Mouse (Mus musculus) granulocyte monocyte progenitor cell, adult 5-6 weeks (primary cell): ENCODE data around the gene Castor1. TPM values are rescaled to one million over a fixed set of nuclear protein-coding genes. Genes with fewer than 3 reads are reported as not detected.

ENCODE experiments used
- ATAC-seq: replicated peaks from 2 replicates; pipeline ENCODE4 v1.8.0; 2016; ENCODE audit warnings: mild to moderate bottlenecking, moderate TSS enrichment, inconsistent platforms; ENCODE audit not compliant: poor library complexity, severe bottlenecking
- total RNA-seq, 2 experiments: library from RNA; stranded (forward) in 1 of 2; stranded (reverse) in 1 of 2; fragments of 200-712, 200-1000 nt in 1 of 2; fragments of >200 nt in 1 of 2; fragmentation: Nextera tagmentation in 1 of 2; gene quantifications; 2 replicates each; pipeline ENCODE4 v1.2.3; 2014 to 2017

Castor1 gene
- total RNA-seq, 2 experiments from 2014 or later, result 0.10 TPM; not detected in 1

DNA sequence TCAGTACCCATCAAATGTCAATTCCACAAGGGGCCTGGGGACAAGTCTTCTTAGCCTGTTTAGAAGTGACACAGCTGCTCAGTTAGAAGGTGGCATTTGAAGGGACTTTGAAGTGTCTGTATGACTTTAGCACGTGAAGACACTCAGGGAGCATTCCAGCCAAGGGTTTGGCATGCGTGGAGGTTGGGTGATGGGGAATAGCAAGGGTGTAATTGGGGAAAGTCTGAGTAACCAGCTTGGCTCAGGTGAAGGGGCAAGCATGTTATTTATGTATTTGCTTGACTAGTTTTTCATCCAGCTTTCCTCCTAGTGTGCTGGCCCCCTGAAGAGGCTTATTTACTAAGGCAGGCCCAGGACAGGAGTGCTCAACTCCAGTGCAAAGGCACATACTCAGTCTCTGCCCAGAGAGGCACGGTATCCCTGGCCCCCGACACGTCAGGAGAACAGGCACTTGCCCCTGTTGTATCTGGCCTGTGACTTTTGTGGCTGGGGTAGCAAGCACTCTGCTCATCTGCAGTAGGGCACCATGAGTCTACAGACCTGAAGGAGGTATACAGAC, 12.8 kb upstream of the Castor1 start:
- no peak for ATAC-seq

DNA sequence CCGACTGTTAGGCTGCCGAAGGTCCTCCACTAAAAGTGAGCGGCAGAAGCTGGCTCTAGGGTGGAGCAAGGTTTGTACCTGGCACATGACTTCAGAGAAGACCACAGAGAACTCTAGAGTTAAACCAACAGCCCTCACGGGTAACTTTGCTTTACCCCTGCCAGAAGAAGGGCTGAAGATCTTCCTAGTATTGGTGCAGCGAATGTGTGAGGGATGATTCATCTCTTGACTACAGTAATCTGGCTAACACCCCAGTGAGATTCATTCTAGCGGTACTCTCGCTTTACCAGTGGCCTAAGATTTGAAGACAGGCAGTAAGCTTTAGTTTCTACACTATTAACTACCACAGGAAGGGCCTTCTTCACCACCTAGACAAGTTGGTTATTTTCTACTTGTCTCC, 12.1 kb upstream of the Castor1 start:
- no peak for ATAC-seq

DNA sequence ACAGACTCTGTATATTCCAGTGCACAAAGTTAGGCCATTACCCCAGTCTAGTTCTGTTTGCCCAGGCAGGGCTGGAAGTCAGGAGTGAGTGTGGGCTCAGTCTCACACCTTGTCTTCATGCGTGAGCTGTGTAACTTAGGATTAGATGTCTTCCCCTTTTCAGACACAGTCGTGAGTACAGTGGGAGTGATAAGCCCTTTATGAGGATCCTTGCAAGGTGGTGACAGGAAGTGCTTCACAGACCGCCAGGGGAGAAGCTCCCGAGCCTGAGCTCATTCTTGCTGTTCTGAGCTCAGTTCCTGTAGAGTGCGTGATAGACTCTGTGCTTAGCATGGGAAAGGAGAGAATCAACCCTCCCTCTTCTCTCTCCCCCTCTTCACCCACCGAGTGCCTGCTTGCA, 11.5 kb upstream of the Castor1 start:
- peak; percentile 68 for ATAC-seq

DNA sequence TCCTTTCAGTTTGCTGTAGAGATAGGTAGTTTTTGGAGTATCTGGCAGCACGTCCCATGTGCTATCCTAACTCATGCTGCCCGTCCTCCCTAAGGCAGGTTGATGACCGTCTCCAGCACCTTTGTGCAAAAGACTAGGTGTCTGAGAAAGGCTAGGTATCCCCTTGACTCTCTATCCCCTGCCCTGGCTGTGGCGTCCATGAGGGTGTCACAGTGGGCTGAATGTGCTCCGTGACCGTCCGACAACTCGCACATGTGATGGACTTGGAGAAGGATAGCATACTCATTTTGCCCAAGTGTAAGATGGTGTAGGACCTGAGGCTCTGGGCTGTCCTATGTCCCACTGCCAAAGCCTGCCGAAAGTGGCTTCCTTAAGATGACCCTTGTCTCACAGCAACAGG, 10.4 kb upstream of the Castor1 start:
- no peak for ATAC-seq

DNA sequence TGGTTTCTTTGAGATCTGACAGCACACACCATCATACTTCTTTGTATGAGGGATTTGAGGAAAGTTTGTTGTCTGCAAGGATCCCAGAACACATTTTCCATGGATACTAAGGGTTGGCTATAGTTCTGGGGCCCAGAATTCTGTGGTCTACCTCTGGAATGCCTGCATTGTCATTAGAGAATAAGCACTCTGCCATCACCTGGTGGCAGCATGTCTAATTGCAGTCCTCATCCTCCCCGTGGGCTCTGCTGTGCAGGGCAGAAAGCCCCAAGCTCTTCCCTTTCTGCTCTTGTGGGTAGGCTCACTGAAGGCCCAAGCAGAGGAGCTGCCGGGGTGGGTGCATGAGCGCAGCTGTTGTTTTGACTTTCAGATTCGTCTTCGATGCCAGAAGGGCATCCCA, 8.5 kb upstream of the Castor1 start:
- ATAC-seq, result no peak

DNA sequence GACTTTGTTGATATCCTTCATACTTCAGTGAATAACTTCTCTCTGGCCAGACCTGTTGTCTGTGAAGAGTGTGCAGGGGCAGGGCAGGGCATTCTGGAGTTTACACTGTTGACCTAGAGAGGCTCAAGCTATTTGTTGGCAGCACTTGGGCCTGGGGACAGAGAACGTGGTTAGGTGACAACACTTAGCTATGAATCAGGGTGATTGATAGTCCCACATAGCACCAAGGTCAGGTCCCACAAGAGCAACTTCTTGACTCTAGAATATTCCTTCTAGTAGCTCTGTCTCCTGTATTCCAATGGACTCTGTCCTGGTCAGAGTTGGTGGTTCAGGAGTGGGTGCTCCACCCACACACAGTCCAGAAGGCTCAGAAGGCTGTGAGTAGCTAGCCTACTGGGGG, 7.2 kb upstream of the Castor1 start:
- ATAC-seq, result no peak

DNA sequence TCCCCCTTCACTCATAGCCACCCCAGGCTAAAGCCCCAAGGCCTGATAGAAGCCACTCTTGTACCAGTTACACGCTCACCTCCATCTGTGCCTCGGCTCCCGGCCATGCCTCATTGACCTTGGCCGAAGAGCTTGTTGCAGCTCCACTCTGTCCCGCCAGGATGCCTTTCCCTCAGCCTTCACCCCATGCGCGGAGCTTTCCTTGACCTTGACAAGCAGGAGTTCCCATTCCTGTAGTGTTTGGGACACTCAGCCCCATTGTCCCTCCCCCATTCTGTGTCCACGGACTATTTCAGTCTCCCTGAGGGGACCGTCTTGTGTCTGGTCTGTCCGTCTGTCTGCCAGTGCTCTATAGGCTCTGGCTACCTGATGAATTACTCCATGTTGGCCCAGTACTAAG, 4.9 kb upstream of the Castor1 start:
- ATAC-seq, result no peak

DNA sequence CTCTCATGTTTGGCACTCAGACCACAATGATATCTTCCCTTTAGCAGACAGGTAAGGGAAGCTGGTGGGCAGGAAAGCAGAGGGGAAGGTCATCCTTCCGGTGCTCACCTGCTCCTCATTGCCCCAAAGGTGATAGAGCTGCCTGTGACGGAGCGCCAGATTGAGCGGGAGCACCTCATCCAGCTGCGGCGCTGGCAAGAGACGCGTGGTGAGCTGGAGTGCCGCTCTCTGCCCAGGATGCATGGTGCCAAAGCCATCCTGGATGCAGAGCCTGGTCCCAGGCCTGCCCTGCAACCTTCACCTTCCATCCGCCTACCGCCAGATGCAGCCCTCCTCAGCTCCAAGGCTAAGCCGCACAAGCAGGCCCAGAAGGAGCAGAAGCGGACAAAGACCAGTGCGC, 3.5 kb upstream of the Castor1 start:
- no peak for ATAC-seq

DNA sequence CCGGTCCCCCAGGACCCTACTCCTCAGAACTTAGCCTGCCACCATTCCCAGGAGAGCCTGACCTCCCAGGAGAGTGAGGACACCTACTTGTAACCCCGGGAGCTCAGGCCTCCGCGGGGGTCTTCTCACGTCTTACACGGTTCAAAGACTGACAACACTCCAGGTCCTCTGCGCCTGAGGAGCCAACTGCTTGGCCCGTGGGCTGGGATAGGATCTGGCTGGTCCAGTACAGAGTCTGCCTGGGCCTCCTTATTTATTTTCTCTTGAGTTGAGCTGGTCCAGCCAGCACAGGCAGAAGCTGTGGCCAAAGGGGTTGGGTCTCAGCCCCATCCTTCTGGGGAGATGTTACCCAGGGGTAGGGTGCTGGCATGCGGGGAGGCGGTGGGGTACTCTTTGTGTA, 3.0 kb upstream of the Castor1 start:
- no peak for ATAC-seq

DNA sequence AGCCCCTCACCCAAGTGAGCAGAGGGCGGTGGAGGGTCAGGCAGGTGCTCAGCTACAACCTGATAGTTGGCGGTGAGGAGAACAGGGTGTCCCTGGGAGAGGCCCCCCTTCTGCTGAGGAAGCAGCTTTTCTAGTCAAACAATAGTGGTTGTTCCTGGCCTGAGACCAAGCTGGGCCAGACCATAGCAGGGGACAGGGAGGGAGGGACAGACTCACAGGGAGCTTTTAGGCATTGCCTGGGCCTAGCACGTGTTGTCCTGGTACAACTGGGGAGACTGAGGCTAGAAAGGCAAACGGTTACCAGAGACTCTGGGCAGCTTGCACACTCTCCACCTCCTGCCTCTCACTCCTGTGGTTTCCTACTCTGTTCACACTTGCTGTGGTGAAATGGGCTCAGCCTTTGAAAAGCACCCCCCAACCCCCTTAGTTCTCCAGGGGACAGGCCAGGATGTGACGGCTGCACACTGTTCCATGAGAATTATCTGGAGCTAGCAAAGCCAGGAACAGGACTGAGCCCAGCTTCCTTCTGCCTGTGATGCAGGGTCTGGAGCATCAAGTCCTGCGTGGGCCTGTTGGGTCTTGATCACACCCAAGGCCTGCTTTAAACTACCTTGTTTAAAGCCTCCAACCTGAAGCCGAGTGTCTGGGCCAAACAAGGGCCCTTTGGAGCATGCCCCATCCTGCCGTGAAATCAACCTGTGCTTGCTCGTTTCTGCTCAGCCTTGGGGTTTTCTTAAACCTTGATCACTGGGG, 1.6 kb upstream of the Castor1 start:
- no peak for ATAC-seq

DNA sequence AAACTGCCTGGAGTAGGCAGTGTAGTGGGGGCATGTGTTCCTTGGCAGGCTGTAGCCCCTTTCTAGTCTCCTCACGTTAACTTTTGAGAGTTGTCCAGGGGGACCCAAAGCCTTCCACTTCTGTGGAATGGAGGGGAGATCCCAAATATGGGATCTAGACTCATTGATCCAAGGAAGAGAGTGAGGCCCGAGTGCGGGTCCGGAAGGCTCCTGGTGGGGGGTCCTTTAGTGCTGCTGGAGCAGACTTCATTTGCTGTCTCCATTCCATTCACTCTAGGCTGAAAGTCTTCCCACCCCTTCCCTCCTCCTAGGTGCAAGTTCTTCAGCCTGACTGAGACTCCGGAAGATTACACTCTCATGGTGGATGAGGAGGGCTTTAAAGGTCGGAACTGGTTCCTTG, 612 bp downstream of the Castor1 start:
- ATAC-seq, result no peak

DNA sequence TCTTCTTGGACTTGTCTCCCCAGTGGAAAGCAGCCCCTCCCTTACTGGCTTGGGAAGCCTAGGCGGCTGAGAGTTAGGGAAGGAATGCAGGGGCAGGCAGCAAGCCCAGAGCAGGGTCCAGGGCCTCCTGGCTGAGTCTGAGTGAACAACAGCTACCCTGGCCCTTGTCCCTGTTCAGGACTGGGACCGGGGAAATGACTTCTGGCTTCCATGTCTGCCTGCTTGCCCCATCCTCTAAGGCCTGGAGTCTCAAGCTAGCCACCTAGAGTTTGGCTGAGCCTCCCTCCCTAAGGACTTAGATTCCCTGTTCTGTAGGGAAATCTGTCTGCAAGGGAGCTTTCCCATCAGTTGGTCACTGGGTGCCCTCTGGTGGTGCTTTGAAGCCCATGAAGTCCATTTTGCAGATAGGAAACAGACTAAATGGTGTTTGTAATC, 1.3 kb downstream of the Castor1 start:
- no peak for ATAC-seq

DNA sequence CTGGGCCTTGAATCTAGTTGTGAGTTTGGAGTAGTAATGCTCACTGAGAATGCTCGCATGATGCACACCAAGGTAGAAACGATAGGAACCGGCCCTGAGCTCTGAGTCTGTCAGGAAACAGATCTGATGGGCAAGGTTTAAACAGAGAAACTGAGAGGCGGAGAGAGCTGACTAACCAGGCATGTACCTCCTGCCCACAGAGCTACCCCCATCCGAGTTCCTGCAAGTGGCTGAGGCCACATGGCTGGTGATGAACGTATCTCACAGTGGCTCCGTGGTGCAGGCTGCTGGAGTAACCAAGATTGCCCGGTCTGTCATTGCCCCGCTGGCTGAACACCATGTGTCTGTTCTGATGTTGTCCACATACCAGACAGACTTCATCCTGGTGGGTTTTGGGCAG, 1.9 kb downstream of the Castor1 start:
- no peak for ATAC-seq

DNA sequence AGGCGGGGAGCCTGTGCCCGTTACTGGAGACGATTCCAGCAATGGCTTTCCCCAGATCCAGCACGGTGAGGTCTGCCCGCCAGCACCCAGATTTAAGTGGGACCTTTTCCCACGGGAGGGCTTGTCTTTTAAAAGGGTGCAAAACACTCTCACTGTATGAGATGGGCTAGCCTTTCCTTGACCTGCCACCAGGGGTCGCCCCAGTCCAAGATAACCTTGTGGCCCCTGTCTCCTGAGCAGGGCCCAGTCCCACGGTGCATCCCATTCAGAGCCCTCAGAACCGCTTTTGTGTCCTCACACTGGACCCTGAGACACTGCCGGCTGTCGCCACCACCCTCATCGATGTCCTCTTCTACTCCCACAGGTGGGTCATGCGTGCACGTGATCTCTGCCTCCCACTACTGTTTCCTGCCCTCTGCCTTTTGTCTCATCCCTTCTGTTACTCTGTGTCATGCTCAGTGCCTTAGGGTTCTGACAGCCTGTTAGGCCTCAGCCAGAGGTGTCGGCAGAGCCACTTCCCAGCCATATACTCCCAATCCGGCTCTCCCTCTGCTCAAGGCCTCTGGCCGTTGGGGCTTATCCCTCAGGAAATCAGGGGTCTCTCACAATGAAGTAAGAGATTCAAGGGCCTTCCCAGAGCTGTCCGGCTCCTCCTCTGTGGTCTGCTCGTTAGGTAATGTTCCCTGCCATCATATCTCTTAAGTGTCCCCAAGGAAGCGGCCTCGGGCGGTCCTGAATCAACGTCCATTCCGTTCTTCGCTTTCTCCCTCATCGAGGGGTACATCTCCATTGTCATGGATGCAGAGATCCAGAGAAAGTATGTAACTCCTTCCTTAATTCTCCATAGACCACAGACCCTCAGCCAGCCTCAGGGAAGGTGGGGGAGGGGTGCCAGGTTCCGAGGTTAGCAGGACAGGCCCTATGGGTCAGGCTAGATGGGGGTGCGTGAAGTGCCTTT, 2.7 kb downstream of the Castor1 start:
- ATAC-seq, result peak; percentile 48

DNA sequence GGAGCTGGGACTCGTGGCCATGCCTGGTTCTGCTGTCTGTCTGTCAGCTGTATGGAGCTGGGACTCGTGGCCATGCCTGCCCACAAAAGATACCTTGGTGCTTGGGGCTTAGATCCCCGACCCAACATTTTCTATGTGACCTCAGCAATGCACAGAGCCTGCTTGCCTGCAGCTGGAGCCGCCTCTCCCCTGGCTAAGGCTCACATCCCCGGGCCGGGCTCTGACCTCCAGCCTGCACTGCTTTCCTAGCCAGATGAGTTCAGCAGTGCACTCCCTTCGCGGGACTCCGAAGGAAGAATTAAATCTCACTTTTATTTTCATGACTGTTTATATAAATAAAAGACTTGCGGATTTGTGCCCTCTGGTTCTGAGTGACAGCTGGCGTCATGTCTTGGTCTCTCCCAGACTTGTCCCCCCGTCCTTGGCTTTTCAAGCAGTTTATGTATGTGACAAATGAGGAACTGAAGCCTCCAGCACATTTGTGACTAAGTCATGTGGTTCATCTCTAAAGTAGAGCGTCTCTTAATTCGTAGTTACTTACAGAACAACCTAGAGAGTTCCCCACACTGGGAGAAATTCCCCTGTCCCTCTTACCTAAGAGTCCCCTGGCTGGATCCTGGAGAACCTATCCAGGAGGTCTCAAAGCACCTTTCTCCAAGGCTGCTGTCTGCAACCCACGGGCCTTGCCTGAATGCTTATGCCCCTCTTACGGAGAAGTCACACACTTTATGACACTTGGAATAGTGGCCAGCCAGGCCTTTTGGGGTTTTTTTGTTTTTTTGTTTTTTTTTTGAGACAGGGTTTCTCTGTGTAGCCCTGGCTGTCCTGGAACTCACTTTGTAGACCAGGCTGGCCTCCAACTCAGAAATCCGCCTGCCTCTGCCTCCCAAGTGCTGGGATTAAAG, 4.3 kb downstream of the Castor1 start:
- peak; percentile 29 for ATAC-seq

DNA sequence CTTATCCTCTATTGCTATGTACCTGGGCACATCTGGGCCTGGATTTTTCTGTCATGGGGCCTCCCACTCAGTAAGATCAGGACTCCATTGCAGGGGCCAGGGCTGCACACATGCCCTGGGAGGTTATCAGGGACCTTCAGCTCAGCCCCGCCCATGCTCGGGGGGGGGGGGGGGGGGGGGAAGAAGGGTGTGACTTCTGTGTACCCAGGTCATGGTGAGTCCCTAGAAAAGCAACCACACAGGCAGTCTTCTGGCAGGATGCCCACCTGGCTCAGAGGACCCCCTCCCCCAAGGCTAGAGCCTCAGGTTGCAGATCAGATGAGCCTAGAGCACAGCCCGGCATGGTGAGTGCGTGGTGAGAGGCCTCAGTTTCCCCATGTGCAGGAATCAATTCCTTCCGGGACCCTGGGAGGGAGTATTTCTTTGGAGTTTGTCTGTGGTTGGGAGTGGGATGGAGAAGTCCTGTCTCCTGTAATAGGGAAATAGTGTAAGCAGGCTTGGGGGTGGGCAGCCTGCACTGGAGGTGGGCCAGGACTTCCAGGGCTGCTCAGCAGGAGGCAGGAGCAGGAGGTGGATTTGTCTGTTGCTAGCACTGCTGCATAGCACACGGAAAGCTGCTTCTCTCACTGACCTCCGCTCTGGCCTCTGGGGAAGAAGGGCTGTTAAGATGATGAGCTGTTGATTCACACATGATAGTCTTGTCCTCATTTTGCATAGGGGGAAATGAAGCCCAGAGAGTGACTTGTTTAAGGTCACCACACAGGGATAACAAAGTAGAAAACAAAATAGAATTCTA, 5.6 kb downstream of the Castor1 start:
- ATAC-seq, result no peak

DNA sequence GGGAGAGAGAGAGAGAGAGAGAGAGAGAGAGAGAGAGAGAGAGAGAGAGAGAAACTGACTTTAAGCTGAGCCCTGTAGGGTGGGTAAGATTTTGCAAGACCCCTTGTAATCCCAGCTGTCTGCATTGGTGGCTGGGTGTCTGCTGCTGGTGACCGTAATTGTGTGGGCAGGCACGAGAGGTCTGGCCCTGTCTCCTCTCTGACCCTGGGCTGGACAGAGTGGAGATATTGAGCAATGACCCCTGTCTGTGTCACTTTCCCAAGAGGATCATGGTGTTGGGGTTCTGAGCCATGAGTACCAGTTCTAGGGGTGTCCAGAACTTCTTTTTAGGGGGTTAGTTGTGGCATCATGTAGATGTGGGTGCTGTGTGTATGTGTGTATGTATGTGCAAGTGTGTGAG, 6.2 kb downstream of the Castor1 start:
- peak; percentile 57 for ATAC-seq

DNA sequence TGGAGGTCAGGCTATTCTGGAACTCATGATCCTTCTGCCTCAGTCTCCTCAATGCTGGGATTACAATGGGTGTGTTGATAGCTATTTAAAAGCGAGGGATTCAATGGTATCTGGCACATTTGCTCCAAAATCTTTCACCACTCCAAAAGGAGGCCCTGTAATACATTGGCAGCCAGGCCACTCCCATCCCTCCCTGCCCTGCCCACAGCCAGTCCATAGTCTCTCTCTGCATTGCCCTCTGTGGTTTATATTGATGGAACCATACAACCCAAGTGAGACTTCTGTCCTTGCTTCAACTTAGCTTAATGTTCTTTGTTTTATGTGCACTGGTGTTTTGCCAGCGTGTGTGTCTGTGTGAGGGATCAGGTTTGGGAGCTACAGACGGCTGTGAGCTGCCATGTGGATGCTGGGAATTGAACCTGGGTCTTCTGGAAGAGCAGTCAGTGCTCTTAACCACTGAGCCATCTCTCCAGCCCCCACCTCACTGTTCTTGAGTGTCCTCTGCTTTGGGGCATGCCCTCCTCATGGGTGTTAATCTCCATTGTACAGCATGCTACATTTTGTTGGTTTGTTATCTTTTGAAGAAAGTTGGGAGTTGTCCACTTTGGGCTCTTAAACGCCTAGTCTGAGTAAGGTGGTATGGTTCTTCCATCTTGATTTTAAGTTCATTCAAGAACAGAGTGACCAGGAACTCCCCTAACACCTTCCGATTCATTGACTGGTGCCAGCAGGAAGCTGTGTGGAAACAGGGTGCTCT, 8.7 kb downstream of the Castor1 start:
- no peak for ATAC-seq

DNA sequence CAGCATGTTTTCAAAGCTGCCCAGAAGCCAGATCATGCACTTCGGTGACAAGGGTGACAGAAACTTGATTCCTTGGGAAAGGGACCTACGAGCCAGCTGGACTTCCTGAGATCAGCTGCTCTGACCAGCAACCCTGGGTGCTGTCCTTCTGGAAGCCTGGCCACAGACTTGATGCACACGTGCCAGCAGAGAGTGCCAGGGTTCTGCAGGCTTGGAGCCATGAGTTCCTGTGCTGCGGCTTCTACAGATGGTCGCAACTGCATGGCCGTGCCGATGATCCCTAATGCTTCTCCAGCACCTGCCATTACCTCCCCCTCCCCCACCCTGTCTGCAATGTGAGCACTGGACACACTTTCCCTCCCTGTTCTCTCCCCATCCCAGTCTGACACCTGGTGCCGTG, 10.4 kb downstream of the Castor1 start:
- no peak for ATAC-seq
